ENCODE assay signal across 10 mouse cellular contexts in genomic region chr7:139580851-139581775, GRCm38 (mm10). TPM values are rescaled to one million over a fixed set of nuclear protein-coding genes. Genes with fewer than 3 reads are reported as not detected.
DNase-seq lines count a peak whose midpoint lies in the region; ATAC-seq and TF ChIP-seq lines count a peak whose summit lies in the region.
"Had no signal": no experiment of that assay in that cellular context is flagged by ENCODE, and none has a peak within 500 bp of the region (broad histone marks: within the 10 kb centered on the region; RNA-seq: fewer than 3 reads in every experiment).

No protein-coding gene starts in this region.

- H3K79me2 ChIP-seq in heart, adult 2 months (replicated peaks; ENCODE audit: control insufficient read depth, insufficient read depth, low read length), result no peaks in the 10 kb centered on the region

- peaks cover 29% of the 10 kb centered on the region for H3K27me3 ChIP-seq in heart, adult 2 months (ENCODE audit: control insufficient read depth, insufficient read depth, low read length)
- H3K27me3 ChIP-seq in forebrain, embryonic 16.5 days (replicated peaks; ENCODE audit: control insufficient read depth, insufficient read depth, low read length), result peaks cover 72% of the 10 kb centered on the region
- H3K27me3 ChIP-seq in limb, embryonic 12.5 days, result peaks cover 93% of the 10 kb centered on the region
- peaks cover 78% of the 10 kb centered on the region for H3K27me3 ChIP-seq in stomach, embryonic 16.5 days (ENCODE audit: control insufficient read depth, insufficient read depth, low read length)
- H3K27me3 ChIP-seq: CH12.LX had no signal

- H3K27ac ChIP-seq in heart, adult 2 months, result no peak overlapping the region
- H3K27ac ChIP-seq in forebrain, embryonic 16.5 days (ENCODE audit: low read length), result no peak overlapping the region
- no peak overlapping the region for H3K27ac ChIP-seq in limb, embryonic 12.5 days
- no peak overlapping the region for H3K27ac ChIP-seq in stomach, embryonic 16.5 days (ENCODE audit: low read length)

- TF ChIP-seq POLR2A in heart, adult 2 months (IDR thresholded peaks at IDR 0.05; ENCODE audit: insufficient read depth, low read depth, low read length), result no peak

- H3K9ac ChIP-seq in heart, adult 2 months (ENCODE audit: low read depth, low read length), result no peak overlapping the region
- no peak overlapping the region for H3K9ac ChIP-seq in forebrain, embryonic 16.5 days (replicated peaks; ENCODE audit: low read depth, low read length)
- no peak overlapping the region for H3K9ac ChIP-seq in limb, embryonic 12.5 days (replicated peaks)
- peak overlapping the region; percentile 41; the same call in 1 of the 2 replicates for H3K9ac ChIP-seq in stomach, embryonic 16.5 days (ENCODE audit: low read length)

- ATAC-seq in forebrain, embryonic 16.5 days, result no peak
- no peak for ATAC-seq in limb, embryonic 12.5 days (ENCODE audit: insufficient number of reproducible peaks, insufficient read depth, low FRiP score, low TSS enrichment, low read depth)
- no peak for ATAC-seq in stomach, embryonic 16.5 days (ENCODE audit: insufficient read depth, low FRiP score)

- H3K4me3 ChIP-seq in heart, adult 2 months, result peak overlapping the region; percentile 34
- peak overlapping the region; percentile 32 for H3K4me3 ChIP-seq in forebrain, embryonic 16.5 days (replicated peaks; ENCODE audit: low read length)
- peak overlapping the region; percentile 38 for H3K4me3 ChIP-seq in limb, embryonic 12.5 days (replicated peaks)
- H3K4me3 ChIP-seq in stomach, embryonic 16.5 days (replicated peaks; ENCODE audit: low read length), result peak overlapping the region; percentile 44
- H3K4me3 ChIP-seq: erythroblast, embryonic 14.5 days had no signal

- peak; percentile 10 to 27 for DNase-seq in heart, adult 2 months
- DNase-seq in heart, adult 8-10 months (ENCODE audit: low spot score), result no peak
- DNase-seq in R1 (ENCODE audit: low read depth, low spot score), result peak; percentile 54
- no peak for DNase-seq in c-Kit-positive CD71-positive TER-119-positive erythroid progenitor cells, embryonic 14.5 days (ENCODE audit: low spot score)
- DNase-seq in ovary, postnatal 10 days (ENCODE audit: low spot score), result no peak

- intact Hi-C loops in heart, adult 2 months (cut with DNase I), result loop anchor here (5.0 kb wide), 1 partner anchor 94 kb away; no protein-coding TSS in a partner anchor

- peak overlapping the region; percentile 32 for H3K4me2 ChIP-seq in forebrain, embryonic 16.5 days (ENCODE audit: low read length)
- peak overlapping the region; percentile 58 for H3K4me2 ChIP-seq in limb, embryonic 12.5 days
- H3K4me2 ChIP-seq in stomach, embryonic 16.5 days (ENCODE audit: low read depth, low read length), result peak overlapping the region; percentile 52

- no peak for TF ChIP-seq CTCF in heart, adult 2 months (IDR thresholded peaks at IDR 0.05)

- no peaks in the 10 kb centered on the region; the same call in 1 of the 2 replicates for H3K4me1 ChIP-seq in heart, adult 2 months (ENCODE audit: control insufficient read depth, insufficient read depth, low read length)
- H3K4me1 ChIP-seq in forebrain, embryonic 16.5 days (replicated peaks; ENCODE audit: control insufficient read depth, insufficient read depth, low read length), result peaks cover 29% of the 10 kb centered on the region
- H3K4me1 ChIP-seq in limb, embryonic 12.5 days (replicated peaks), result peaks cover 42% of the 10 kb centered on the region
- peaks cover 27% of the 10 kb centered on the region for H3K4me1 ChIP-seq in stomach, embryonic 16.5 days (ENCODE audit: control insufficient read depth, insufficient read depth, low read length)

- no peak for TF ChIP-seq EP300 in heart, adult 2 months (IDR thresholded peaks at IDR 0.05; ENCODE audit: insufficient read depth, low read depth, low read length)

- 19% methylated on average over 78 of the region's 78 CpGs for WGBS in heart, adult 2 months
- WGBS in forebrain, embryonic 16.5 days, result 2% methylated on average over 78 of the region's 78 CpGs
- WGBS in limb, embryonic 12.5 days, result 1% methylated on average over 78 of the region's 78 CpGs
- 4% methylated on average over 78 of the region's 78 CpGs for WGBS in stomach, embryonic 16.5 days

- no peaks in the 10 kb centered on the region for H3K36me3 ChIP-seq in heart, adult 2 months (ENCODE audit: control insufficient read depth, insufficient read depth, low read length)
- no peaks in the 10 kb centered on the region for H3K36me3 ChIP-seq in forebrain, embryonic 16.5 days (ENCODE audit: control insufficient read depth, insufficient read depth)
- H3K36me3 ChIP-seq in limb, embryonic 12.5 days, result peaks cover 13% of the 10 kb centered on the region
- 0 out of 2 replicates have a peak, but pooled peaks cover 2% of the 10 kb centered on the region for H3K36me3 ChIP-seq in stomach, embryonic 16.5 days (ENCODE audit: control insufficient read depth, insufficient read depth, low read length)

- no peaks in the 10 kb centered on the region for H3K9me3 ChIP-seq in forebrain, embryonic 16.5 days (ENCODE audit: control insufficient read depth, low read length)
- no peaks in the 10 kb centered on the region for H3K9me3 ChIP-seq in limb, embryonic 12.5 days
- H3K9me3 ChIP-seq in stomach, embryonic 16.5 days (replicated peaks; ENCODE audit: control insufficient read depth, low read length), result no peaks in the 10 kb centered on the region

RNA-seq across cellular contexts. Expression of gene Nkx6-2, which starts 1.5 kb away (rescaled TPM):
- under 1 TPM in 1 of 2 experiments, not detected in 1; 0.23 TPM for total RNA-seq in heart, adult 2 months (2021)
- 0.18 TPM in 1 of 2 replicates, not detected in the other for polyA plus RNA-seq in heart, adult 2 months (2012; rRNA removed)
- under 1 TPM in 2 of 4 experiments, not detected in 2; 0.19 to 0.34 TPM for total RNA-seq in heart, adult 8-10 months (2022)
- 1.1 and 1.4 TPM in 2 replicates for polyA plus RNA-seq in forebrain, embryonic 16.5 days (2015; fragmentation: Nextera tagmentation; extraction: Ambion mirVana)
- polyA plus RNA-seq in limb, embryonic 12.5 days (2016; fragmentation: Nextera tagmentation; extraction: Ambion mirVana), result not detected in 2 replicates
- polyA plus RNA-seq in stomach, embryonic 16.5 days (2015; fragmentation: Nextera tagmentation; extraction: Ambion mirVana), result 2.6 and 2.8 TPM in 2 replicates
- total RNA-seq: CH12.LX had no signal
- polyA plus RNA-seq: erythroblast, embryonic 14.5 days had no signal

Comparison
In these comparisons a context has a peak if more than half of its experiments do, and no peak if none do; other contexts are left out.
1. DNase-seq: peak in heart, adult 2 months (2 of 2) and R1 (single experiment); none in heart, adult 8-10 months (single experiment), c-Kit-positive CD71-positive TER-119-positive erythroid progenitor cells, embryonic 14.5 days (single experiment) and ovary, postnatal 10 days (single experiment).
2. Peak in every context shown above with its lines, with median percentiles within 50 percentile points of each other: H3K4me3 ChIP-seq and H3K4me2 ChIP-seq.